Mouse (Mus musculus): Measurements from ENCODE around the gene Scgb1c1. TPM values are rescaled to one million over a fixed set of nuclear protein-coding genes. Genes with fewer than 3 reads are reported as not detected.

Scgb1c1 gene
- polyA plus RNA-seq, 1 experiment from 2014 or later, result not detected

DNA sequence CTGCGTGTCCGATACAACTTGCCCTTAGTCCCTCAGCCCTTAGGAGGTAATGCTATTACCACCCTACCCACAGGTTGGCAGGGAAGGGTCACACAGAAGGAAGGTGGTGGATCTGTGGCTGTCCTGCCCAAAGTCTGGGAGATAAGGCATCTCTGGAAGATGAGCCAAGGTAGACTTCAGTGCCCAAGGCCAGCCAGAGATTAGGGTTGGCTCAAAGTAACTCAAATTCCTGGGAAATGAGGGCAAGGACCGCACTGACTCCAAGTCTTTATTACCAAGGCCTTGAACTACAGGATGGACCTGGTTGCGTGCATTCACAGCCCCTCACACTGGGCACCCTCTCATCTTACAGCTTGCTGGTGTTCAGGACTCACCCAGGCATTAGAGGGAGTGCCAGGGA lies 6.6 kb downstream of the Scgb1c1 start:
- H3K4me1 ChIP-seq (ENCODE audit: control insufficient read depth, insufficient read depth, low read length), result peaks cover 6% of the 10 kb centered on the region
- no peak overlapping the region for H3K27ac ChIP-seq (ENCODE audit: low read depth, low read length)
- no peak overlapping the region for H3K9ac ChIP-seq (ENCODE audit: low read length)
- H3K4me3 ChIP-seq (ENCODE audit: low read depth, low read length), result no peak overlapping the region
- no peaks in the 10 kb centered on the region for H3K27me3 ChIP-seq (replicated peaks; ENCODE audit: control insufficient read depth, insufficient read depth, low read length)
- WGBS, result 96% methylated on average over 4 of the region's 4 CpGs
- no peak for ATAC-seq
- DNase-seq (ENCODE audit: low spot score), result no peak
- no peak overlapping the region for H3K4me2 ChIP-seq (ENCODE audit: low read length)
- peaks cover 35% of the 10 kb centered on the region for H3K36me3 ChIP-seq (ENCODE audit: control insufficient read depth, insufficient read depth, low read length)
- H3K9me3 ChIP-seq (replicated peaks; ENCODE audit: control insufficient read depth, low read length), result no peaks in the 10 kb centered on the region

DNA sequence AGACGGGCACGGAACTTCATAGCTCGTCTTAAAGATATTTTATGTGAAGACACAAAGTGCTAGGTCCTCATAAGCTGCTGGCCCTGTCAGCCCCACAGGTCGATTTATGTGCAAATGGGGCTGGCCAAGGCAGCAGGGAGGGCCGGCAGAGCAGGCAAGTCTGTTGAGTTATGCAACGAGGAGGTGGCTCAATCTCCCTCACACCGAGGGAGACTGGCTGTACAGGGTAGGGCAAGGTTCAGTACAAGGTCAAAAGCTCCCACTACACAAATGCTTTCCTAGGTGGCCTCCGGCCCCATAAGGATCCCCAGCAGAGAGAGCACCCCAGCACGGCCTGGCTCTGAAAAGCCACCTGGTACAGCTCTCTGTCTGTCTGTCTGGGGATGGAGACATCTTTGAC lies 8.0 kb downstream of the Scgb1c1 start:
- Histone ChIP-seq H3K4me1 (ENCODE audit: control insufficient read depth, insufficient read depth, low read length) (peaks cover 13% of the 10 kb centered on the region), H3K27me3 (replicated peaks; ENCODE audit: control insufficient read depth, insufficient read depth, low read length) (no peaks in the 10 kb centered on the region), H3K36me3 (ENCODE audit: control insufficient read depth, insufficient read depth, low read length) (peaks cover 36% of the 10 kb centered on the region), H3K4me3 (ENCODE audit: low read depth, low read length) (no peak overlapping the region), H3K9me3 (replicated peaks; ENCODE audit: control insufficient read depth, low read length) (no peaks in the 10 kb centered on the region), H3K4me2 (ENCODE audit: low read length) (no peak overlapping the region), H3K27ac (ENCODE audit: low read depth, low read length) (no peak overlapping the region), H3K9ac (ENCODE audit: low read length) (no peak overlapping the region)
- ATAC-seq, result no peak
- 85% methylated on average over 9 of the region's 9 CpGs for WGBS
- no peak for DNase-seq (ENCODE audit: low spot score)

DNA sequence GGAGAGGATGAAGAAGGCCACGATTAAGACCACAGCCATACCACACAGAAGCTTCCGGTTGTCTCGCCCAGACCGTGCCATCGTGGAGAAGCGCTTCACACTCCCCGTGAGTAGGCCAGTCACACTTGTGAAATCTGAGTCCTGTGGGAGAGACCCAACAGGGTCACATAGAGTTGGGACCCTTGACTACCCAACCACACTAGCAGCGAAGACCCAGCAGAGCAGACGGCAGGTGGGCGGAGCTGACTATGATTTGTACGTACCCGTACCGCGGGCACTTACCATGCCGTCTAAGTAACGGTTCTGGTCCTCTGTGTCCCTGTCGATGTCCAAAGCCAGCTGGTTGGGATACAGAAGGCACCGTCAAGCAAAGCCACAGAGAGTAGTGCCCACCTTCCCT lies 9.1 kb downstream of the Scgb1c1 start:
- H3K27ac ChIP-seq (ENCODE audit: low read depth, low read length), result no peak overlapping the region
- no peak overlapping the region for H3K4me3 ChIP-seq (ENCODE audit: low read depth, low read length)
- ATAC-seq (no peak), DNase-seq (ENCODE audit: low spot score) (no peak)
- WGBS, result 92% methylated on average over 18 of the region's 18 CpGs
- peaks cover 18% of the 10 kb centered on the region for H3K4me1 ChIP-seq (ENCODE audit: control insufficient read depth, insufficient read depth, low read length)
- H3K27me3 ChIP-seq (replicated peaks; ENCODE audit: control insufficient read depth, insufficient read depth, low read length), result no peaks in the 10 kb centered on the region
- H3K9me3 ChIP-seq (replicated peaks; ENCODE audit: control insufficient read depth, low read length), result no peaks in the 10 kb centered on the region
- peaks cover 47% of the 10 kb centered on the region for H3K36me3 ChIP-seq (ENCODE audit: control insufficient read depth, insufficient read depth, low read length)
- 0 out of 2 replicates have a peak overlapping the region, but pooled peaks have one; percentile 98 for H3K4me2 ChIP-seq (ENCODE audit: low read length)
- no peak overlapping the region for H3K9ac ChIP-seq (ENCODE audit: low read length)

DNA sequence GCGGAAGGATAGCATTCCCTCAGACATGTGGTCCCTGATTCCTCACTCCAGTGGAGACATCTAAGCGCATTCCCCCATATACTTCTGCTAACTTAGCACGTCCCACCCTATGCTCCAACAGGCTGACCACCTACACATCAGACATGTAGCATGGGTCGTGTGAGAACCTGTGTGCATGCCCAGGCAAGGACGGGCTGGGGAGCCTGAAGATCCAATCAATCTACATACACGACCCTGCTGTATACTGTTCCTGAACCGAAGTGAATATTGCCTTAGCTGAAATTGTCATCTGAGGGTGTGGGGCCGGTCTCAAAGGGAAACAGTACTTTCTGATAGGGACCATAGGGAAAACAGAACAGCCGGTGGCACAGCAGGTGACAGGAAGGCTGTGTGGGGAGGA lies 9.8 kb downstream of the Scgb1c1 start:
- Histone ChIP-seq H3K4me1 (ENCODE audit: control insufficient read depth, insufficient read depth, low read length) (peaks cover 18% of the 10 kb centered on the region), H3K9ac (ENCODE audit: low read length) (peak overlapping the region; percentile 96), H3K27me3 (replicated peaks; ENCODE audit: control insufficient read depth, insufficient read depth, low read length) (no peaks in the 10 kb centered on the region), H3K4me2 (ENCODE audit: low read length) (peak overlapping the region; percentile 98), H3K4me3 (ENCODE audit: low read depth, low read length) (peak overlapping the region; percentile 78), H3K9me3 (replicated peaks; ENCODE audit: control insufficient read depth, low read length) (no peaks in the 10 kb centered on the region), H3K27ac (ENCODE audit: low read depth, low read length) (no peak overlapping the region), H3K36me3 (ENCODE audit: control insufficient read depth, insufficient read depth, low read length) (peaks cover 54% of the 10 kb centered on the region)
- DNase-seq (ENCODE audit: low spot score) (no peak), ATAC-seq (no peak)
- WGBS, result 88% methylated on average over 9 of the region's 9 CpGs

DNA sequence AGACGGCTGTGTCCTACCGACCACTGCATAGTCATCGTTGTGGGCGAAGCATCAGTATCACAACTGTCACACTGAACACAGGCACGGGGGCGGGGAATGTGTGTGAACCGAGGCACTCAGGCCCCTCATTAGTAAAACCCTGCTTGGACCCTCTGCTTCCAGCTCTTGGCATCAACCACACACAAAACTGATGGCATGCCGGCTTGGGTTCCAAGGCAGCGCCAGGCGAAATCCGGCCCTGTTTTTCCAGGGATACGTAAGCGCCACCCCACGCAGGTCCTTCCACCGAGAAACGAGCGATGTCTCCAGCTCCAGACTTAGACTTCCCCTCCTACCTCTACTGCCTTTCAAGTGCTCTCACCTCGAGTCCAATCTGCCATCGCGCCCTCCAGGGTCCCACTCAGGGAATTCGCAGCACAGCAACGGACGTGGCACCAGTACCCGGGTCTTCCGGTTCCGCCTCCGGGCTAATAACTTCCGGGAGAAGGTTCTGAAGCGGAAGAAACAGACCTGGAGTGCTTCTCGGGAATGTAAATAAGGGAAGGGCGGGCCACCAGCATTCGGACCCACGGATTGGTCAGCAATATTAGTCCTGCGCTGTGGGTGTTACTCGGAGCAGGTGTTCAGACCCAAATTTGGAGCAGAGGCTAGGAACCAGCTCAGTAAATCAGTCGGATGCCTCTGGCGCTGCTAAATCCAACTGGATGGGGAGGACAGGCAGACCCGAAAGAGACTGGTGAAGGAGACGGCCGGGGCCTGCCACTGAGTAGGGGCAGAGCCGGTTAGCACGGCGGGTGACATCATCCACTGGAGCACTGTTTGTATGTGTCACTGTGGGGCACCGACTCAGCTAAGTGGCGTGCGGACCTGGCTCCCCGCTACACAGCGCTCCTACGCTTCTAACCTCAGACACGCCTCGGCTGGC lies 10.8 kb downstream of the Scgb1c1 start, which contains the start of gene Gm45785:
TSS of gene Gm45785 (minus strand) at position 472 of the 925 bp plus-strand sequence.
- peaks cover 18% of the 10 kb centered on the region for H3K4me1 ChIP-seq (ENCODE audit: control insufficient read depth, insufficient read depth, low read length)
- peak within 1 kb of the TSS; percentile 98 for H3K4me2 ChIP-seq (ENCODE audit: low read length)
- H3K4me3 ChIP-seq (ENCODE audit: low read depth, low read length), result peak within 1 kb of the TSS; percentile 78
- DNase-seq (ENCODE audit: low spot score), result peak; percentile 94
- ATAC-seq, result peak; percentile 82
- WGBS, result 1% methylated on average over 51 of the region's 51 CpGs
- no peaks in the 10 kb centered on the region for H3K27me3 ChIP-seq (replicated peaks; ENCODE audit: control insufficient read depth, insufficient read depth, low read length)
- H3K9ac ChIP-seq (ENCODE audit: low read length), result peak within 1 kb of the TSS; percentile 96
- peaks cover 60% of the 10 kb centered on the region for H3K36me3 ChIP-seq (ENCODE audit: control insufficient read depth, insufficient read depth, low read length)
- H3K27ac ChIP-seq (ENCODE audit: low read depth, low read length), result peak within 1 kb of the TSS; percentile 88
- no peaks in the 10 kb centered on the region for H3K9me3 ChIP-seq (replicated peaks; ENCODE audit: control insufficient read depth, low read length)

DNA sequence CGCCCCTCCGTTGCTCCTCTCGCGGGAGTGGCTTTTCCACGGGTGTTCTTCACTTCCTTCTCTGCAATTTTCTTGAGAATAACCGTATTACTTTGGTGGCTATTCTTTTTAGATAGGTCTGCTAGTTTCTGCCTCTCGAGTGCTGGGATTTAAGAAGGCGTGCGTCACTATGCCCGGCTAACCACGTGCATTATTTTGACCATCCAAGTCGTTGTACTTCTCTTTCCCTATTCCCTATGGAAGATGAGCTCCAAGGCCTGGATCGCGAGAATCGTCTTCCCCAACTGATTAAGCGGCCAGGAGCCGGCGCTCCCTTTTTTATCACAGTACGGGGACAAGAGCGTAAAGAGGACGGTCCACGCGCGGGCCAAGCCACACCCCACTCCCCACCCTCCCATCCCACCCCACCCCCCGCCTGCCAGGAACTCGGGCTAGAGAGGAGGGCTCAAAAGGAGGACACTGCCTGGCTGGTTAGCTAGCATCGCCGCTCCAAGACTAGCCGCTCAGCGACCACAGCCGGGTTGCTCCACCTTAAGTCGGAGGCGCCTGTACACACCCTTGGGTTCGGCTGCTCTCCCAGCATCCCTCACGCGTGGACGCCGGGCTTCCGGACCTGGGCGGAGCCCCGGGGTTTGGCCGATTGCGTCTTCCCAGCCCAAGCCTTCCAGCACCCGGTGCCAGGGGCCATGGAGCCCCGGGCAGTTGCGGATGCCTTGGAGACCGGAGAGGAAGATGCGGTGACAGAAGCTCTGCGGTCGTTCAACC lies 11.6 kb downstream of the Scgb1c1 start, which contains the start of gene Ric8a:
TSS of gene Ric8a (plus strand) at position 173 of the 765 bp plus-strand sequence.
- peaks cover 18% of the 10 kb centered on the region for H3K4me1 ChIP-seq (ENCODE audit: control insufficient read depth, insufficient read depth, low read length)
- no peaks in the 10 kb centered on the region for H3K9me3 ChIP-seq (replicated peaks; ENCODE audit: control insufficient read depth, low read length)
- no peaks in the 10 kb centered on the region for H3K27me3 ChIP-seq (replicated peaks; ENCODE audit: control insufficient read depth, insufficient read depth, low read length)
- ATAC-seq, result peak; percentile 83
- H3K4me3 ChIP-seq (ENCODE audit: low read depth, low read length), result peak within 1 kb of the TSS; percentile 78
- H3K27ac ChIP-seq (ENCODE audit: low read depth, low read length), result peak within 1 kb of the TSS; percentile 88
- peak within 1 kb of the TSS; percentile 98 for H3K4me2 ChIP-seq (ENCODE audit: low read length)
- H3K36me3 ChIP-seq (ENCODE audit: control insufficient read depth, insufficient read depth, low read length), result peaks cover 62% of the 10 kb centered on the region
- DNase-seq (ENCODE audit: low spot score), result peak; percentile 80
- peak within 1 kb of the TSS; percentile 96 for H3K9ac ChIP-seq (ENCODE audit: low read length)
- under 1% methylated on average over 50 of the region's 50 CpGs for WGBS

DNA sequence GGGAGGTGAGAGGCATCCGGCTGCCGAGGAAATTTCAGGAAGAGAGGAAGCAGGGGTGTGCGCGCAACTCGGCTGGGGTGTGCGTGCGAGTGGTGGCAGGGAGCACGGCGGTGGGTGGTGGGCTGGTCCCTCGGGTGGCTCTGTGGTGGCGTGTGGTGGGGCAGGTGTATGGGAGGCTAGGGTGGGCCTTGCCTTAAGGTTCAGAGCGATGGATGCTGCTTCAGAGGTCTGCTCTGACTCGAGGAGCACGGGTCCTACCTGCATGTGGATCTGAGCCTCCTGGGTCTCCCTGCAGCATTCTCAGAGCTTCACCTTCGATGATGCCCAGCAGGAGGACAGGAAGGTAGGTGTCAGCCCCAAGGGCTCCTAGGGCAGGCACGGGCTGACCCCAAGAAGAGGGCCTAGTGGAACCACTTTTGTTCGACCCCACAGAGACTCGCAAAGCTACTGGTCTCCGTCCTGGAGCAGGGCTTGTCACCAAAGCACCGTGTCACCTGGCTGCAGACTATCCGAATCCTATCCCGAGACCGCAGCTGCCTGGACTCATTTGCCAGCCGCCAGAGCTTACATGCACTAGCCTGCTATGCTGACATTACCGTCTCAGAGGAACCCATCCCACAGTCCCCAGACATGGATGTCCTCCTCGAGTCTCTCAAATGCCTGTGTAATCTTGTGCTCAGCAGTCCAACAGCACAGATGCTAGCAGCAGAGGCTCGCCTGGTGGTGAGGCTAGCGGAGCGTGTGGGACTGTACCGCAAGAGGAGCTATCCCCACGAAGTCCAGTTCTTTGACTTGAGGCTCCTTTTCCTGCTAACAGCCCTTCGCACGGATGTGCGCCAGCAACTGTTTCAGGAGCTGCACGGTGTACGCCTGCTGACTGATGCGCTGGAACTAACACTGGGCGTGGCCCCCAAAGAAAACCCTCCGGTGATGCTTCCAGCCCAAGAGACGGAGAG lies 12.5 kb downstream of the Scgb1c1 start, which contains the start of gene Bet1l:
TSS of gene Bet1l (minus strand) at position 28 of the 956 bp plus-strand sequence.
- 37% methylated on average over 40 of the region's 40 CpGs for WGBS
- DNase-seq (ENCODE audit: low spot score) (no peak), ATAC-seq (peak; percentile 25)
- Histone ChIP-seq H3K9ac (ENCODE audit: low read length) (peak within 1 kb of the TSS; percentile 96), H3K27me3 (replicated peaks; ENCODE audit: control insufficient read depth, insufficient read depth, low read length) (no peaks in the 10 kb centered on the region), H3K4me3 (ENCODE audit: low read depth, low read length) (peak within 1 kb of the TSS; percentile 78), H3K4me1 (ENCODE audit: control insufficient read depth, insufficient read depth, low read length) (peaks cover 18% of the 10 kb centered on the region), H3K9me3 (replicated peaks; ENCODE audit: control insufficient read depth, low read length) (no peaks in the 10 kb centered on the region), H3K4me2 (ENCODE audit: low read length) (peak within 1 kb of the TSS; percentile 98), H3K27ac (ENCODE audit: low read depth, low read length) (peak within 1 kb of the TSS; percentile 88), H3K36me3 (ENCODE audit: control insufficient read depth, insufficient read depth, low read length) (peaks cover 62% of the 10 kb centered on the region)

DNA sequence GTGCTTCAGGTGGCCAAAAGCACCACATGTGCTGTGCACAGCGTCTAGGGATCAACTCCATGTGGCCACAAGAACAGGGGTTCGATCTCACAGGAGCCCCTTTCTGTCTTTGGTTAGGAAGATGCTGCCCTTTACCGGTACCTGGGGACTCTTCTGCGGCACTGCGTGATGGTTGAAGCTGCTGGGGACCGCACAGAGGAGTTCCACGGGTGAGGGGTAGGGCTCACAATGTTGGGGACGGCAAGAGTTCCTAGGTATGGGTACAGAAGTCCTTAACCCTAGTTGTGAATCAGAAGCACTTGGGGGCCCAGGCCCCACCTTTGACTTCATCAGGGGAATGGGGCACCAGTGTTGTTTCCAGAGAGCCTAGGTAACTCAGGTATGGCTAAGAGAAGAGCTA lies 13.4 kb downstream of the Scgb1c1 start:
- H3K36me3 ChIP-seq (ENCODE audit: control insufficient read depth, insufficient read depth, low read length), result peaks cover 62% of the 10 kb centered on the region
- peak overlapping the region; percentile 96 for H3K9ac ChIP-seq (ENCODE audit: low read length)
- ATAC-seq, result no peak

More for the DNA sequence above, 13.4 kb downstream of the Scgb1c1 start:
- Histone ChIP-seq H3K4me2 (ENCODE audit: low read length) (peak overlapping the region; percentile 98), H3K4me1 (ENCODE audit: control insufficient read depth, insufficient read depth, low read length) (peaks cover 18% of the 10 kb centered on the region), H3K9me3 (replicated peaks; ENCODE audit: control insufficient read depth, low read length) (no peaks in the 10 kb centered on the region), H3K27me3 (replicated peaks; ENCODE audit: control insufficient read depth, insufficient read depth, low read length) (no peaks in the 10 kb centered on the region), H3K27ac (ENCODE audit: low read depth, low read length) (no peak overlapping the region), H3K4me3 (ENCODE audit: low read depth, low read length) (0 out of 2 replicates have a peak overlapping the region, but pooled peaks have one; percentile 78)
- WGBS, result 95% methylated on average over 8 of the region's 8 CpGs
- DNase-seq (ENCODE audit: low spot score), result no peak

Data from forebrain, embryonic 14.5 days (tissue).